Mouse (Mus musculus): ENCODE measurements around the gene Ano2. TPM values are rescaled to one million over a fixed set of nuclear protein-coding genes. Genes with fewer than 3 reads are reported as not detected.

Ano2 gene
- polyA plus RNA-seq (2017; shearing (Covaris generic)) = not detected

GRCm38 (mm10) chr6:125690057-125690703, at the start of gene Ano2:
Gene Ano2, plus strand, starts transcription at chr6:125690419.
- ATAC-seq = no peak

GRCm38 (mm10) chr6:125640486-125640885, 49.7 kb upstream of the Ano2 start:
- no peak for ATAC-seq

- ATAC-seq = no peak
These were observed 49.1 kb upstream of the Ano2 start for GRCm38 (mm10) chr6:125641146-125641545.

- ATAC-seq = no peak
These were observed 41.3 kb upstream of the Ano2 start for GRCm38 (mm10) chr6:125648964-125649363.

GRCm38 (mm10) chr6:125651335-125651734, 38.9 kb upstream of the Ano2 start:
- no peak for ATAC-seq

GRCm38 (mm10) chr6:125653416-125653815, 36.8 kb upstream of the Ano2 start:
- no peak for ATAC-seq

- no peak for ATAC-seq
These were observed 33.3 kb upstream of the Ano2 start for GRCm38 (mm10) chr6:125656921-125657320.

GRCm38 (mm10) chr6:125657966-125658365, 32.3 kb upstream of the Ano2 start:
- ATAC-seq = no peak

- ATAC-seq = no peak
These were observed 28.9 kb upstream of the Ano2 start for GRCm38 (mm10) chr6:125661106-125661877.

- no peak for ATAC-seq
These were observed 26.3 kb upstream of the Ano2 start for GRCm38 (mm10) chr6:125663906-125664305.

GRCm38 (mm10) chr6:125671835-125672234, 18.4 kb upstream of the Ano2 start:
- no peak for ATAC-seq

- no peak for ATAC-seq
These were observed 11.7 kb upstream of the Ano2 start for GRCm38 (mm10) chr6:125678492-125678891.

- ATAC-seq = no peak
These were observed 9.6 kb upstream of the Ano2 start for GRCm38 (mm10) chr6:125680613-125681012.

- no peak for ATAC-seq
These were observed 4.8 kb upstream of the Ano2 start for GRCm38 (mm10) chr6:125685420-125685819.

- no peak for ATAC-seq
These were observed 2.2 kb upstream of the Ano2 start for GRCm38 (mm10) chr6:125687986-125688385.

GRCm38 (mm10) chr6:125701146-125701545, 10.9 kb downstream of the Ano2 start:
- no peak for ATAC-seq

GRCm38 (mm10) chr6:125711261-125711660, 21.0 kb downstream of the Ano2 start:
- no peak for ATAC-seq

- ATAC-seq = no peak
These were observed 36.2 kb downstream of the Ano2 start for GRCm38 (mm10) chr6:125726408-125726807.

- ATAC-seq = no peak
These were observed 37.3 kb downstream of the Ano2 start for GRCm38 (mm10) chr6:125727484-125727911.

- ATAC-seq = no peak
These were observed 39.3 kb downstream of the Ano2 start for GRCm38 (mm10) chr6:125729471-125729870.

GRCm38 (mm10) chr6:125729986-125730535, 39.8 kb downstream of the Ano2 start:
- no peak for ATAC-seq

GRCm38 (mm10) chr6:125737511-125738285, 47.5 kb downstream of the Ano2 start:
- no peak for ATAC-seq
